Mouse (Mus musculus) layer of hippocampus, adult 2 months (tissue): Measurements from ENCODE around the gene Alad. TPM values are rescaled to one million over a fixed set of nuclear protein-coding genes. Genes with fewer than 3 reads are reported as not detected.
A peak's percentile ranks its signal among the peaks of the same experiment; 100 is the strongest.

Source experiments
- DNase-seq, 2 experiments: peaks; one replicate each; pipeline ENCODE4 v3.0.0; 2022; ENCODE audit warnings: low spot score in 2 of 2
- H3K27ac ChIP-seq: fragments of 200-600 bp; 2 replicates; pipeline ENCODE4 v1.8.1; 2022
- H3K4me3 ChIP-seq: fragments of 200-600 bp; 2 replicates; pipeline ENCODE4 v1.8.1; 2022; ENCODE audit warnings: mild to moderate bottlenecking
- CTCF ChIP-seq: fragments of 200-600 bp; conservative IDR thresholded peaks from 2 replicates; pipeline ENCODE4 v1.8.1; 2022; ENCODE audit warnings: antibody characterized with exemption, mild to moderate bottlenecking, moderate library complexity
- total RNA-seq, 2 experiments: library from RNA; stranded (reverse); gene quantifications; 2 replicates each; pipeline ENCODE4 v1.2.3; 2021

Alad gene
- total RNA-seq, 2 experiments from 2014 or later: 24.6 to 31.5 TPM

- DNase-seq: no peak
- TF ChIP-seq CTCF: no peak
- no peak overlapping the region for H3K4me3 ChIP-seq
- H3K27ac ChIP-seq: peak overlapping the region; percentile 43; the same call in 1 of the 2 replicates
Observed at GRCm38 (mm10) chr4:62515490-62515889, 4.2 kb downstream of the Alad start.

GRCm38 (mm10) chr4:62514995-62515394, 4.7 kb downstream of the Alad start:
- TF ChIP-seq CTCF: no peak
- Histone ChIP-seq H3K4me3 (no peak overlapping the region), H3K27ac (no peak overlapping the region)
- no peak for DNase-seq

GRCm38 (mm10) chr4:62513998-62514506, 5.7 kb downstream of the Alad start:
- no peak for DNase-seq
- no peak for TF ChIP-seq CTCF
- no peak overlapping the region for H3K27ac ChIP-seq
- H3K4me3 ChIP-seq: no peak overlapping the region

- DNase-seq: no peak
- H3K4me3 ChIP-seq: no peak overlapping the region
- H3K27ac ChIP-seq: no peak overlapping the region
- TF ChIP-seq CTCF: no peak
Observed at GRCm38 (mm10) chr4:62509946-62510345, 9.8 kb downstream of the Alad start.

GRCm38 (mm10) chr4:62508839-62509238, 10.9 kb downstream of the Alad start:
- DNase-seq: no peak
- no peak overlapping the region for H3K4me3 ChIP-seq
- no peak for TF ChIP-seq CTCF
- H3K27ac ChIP-seq: no peak overlapping the region

GRCm38 (mm10) chr4:62506798-62507197, 12.9 kb downstream of the Alad start:
- Histone ChIP-seq H3K4me3 (no peak overlapping the region), H3K27ac (no peak overlapping the region)
- peak; percentile 61 for TF ChIP-seq CTCF
- DNase-seq: no peak

- no peak for DNase-seq
- Histone ChIP-seq H3K27ac (no peak overlapping the region), H3K4me3 (no peak overlapping the region)
- TF ChIP-seq CTCF: no peak
Observed at GRCm38 (mm10) chr4:62505991-62506390, 13.7 kb downstream of the Alad start.

GRCm38 (mm10) chr4:62503374-62503970, 16.2 kb downstream of the Alad start, which contains the start of gene Hdhd3:
TSS of gene Hdhd3 (minus strand) at chr4:62503467.
- Histone ChIP-seq H3K4me3 (peak within 1 kb of the TSS; percentile 90), H3K27ac (peak within 1 kb of the TSS; percentile 92)
- TF ChIP-seq CTCF: no peak
- no peak for DNase-seq

- no peak for DNase-seq
- no peak overlapping the region for H3K27ac ChIP-seq
Observed at GRCm38 (mm10) chr4:62502969-62503368, 16.7 kb downstream of the Alad start.

GRCm38 (mm10) chr4:62501964-62502732, 17.6 kb downstream of the Alad start:
- Histone ChIP-seq H3K4me3 (peak overlapping the region; percentile 90), H3K27ac (peak overlapping the region; percentile 92)
- DNase-seq: peak; percentile 88 to 92
- no peak for TF ChIP-seq CTCF

More at GRCm38 (mm10) chr4:62502969-62503368, 16.7 kb downstream of the Alad start:
- no peak for TF ChIP-seq CTCF
- no peak overlapping the region for H3K4me3 ChIP-seq

- DNase-seq: no peak
- Histone ChIP-seq H3K4me3 (peak overlapping the region; percentile 90), H3K27ac (peak overlapping the region; percentile 92)
- TF ChIP-seq CTCF: no peak
Observed at GRCm38 (mm10) chr4:62501534-62501933, 18.2 kb downstream of the Alad start.

- no peak overlapping the region for H3K27ac ChIP-seq
- no peak for TF ChIP-seq CTCF
- H3K4me3 ChIP-seq: no peak overlapping the region; the same call in 1 of the 2 replicates
- DNase-seq: no peak
Observed at GRCm38 (mm10) chr4:62500799-62501198, 18.9 kb downstream of the Alad start.

- H3K27ac ChIP-seq: peak overlapping the region; percentile 11; the same call in 1 of the 2 replicates
- peak; percentile 44 for DNase-seq
- H3K4me3 ChIP-seq: no peak overlapping the region
- no peak for TF ChIP-seq CTCF
Observed at GRCm38 (mm10) chr4:62496815-62497214, 22.9 kb downstream of the Alad start.

- no peak overlapping the region for H3K4me3 ChIP-seq
- DNase-seq: no peak
- no peak for TF ChIP-seq CTCF
Observed at GRCm38 (mm10) chr4:62495946-62496345, 23.8 kb downstream of the Alad start.

More at GRCm38 (mm10) chr4:62495946-62496345, 23.8 kb downstream of the Alad start:
- H3K27ac ChIP-seq: no peak overlapping the region
